Mouse (Mus musculus) gastrocnemius, postnatal 25 days (tissue): ENCODE measurements around the gene Cyp2w1. TPM values are rescaled to one million over a fixed set of nuclear protein-coding genes. Genes with fewer than 3 reads are reported as not detected.
"Not testable (repeated sequence)": the region's sequence is repeated elsewhere in the genome, so short reads cannot be mapped to it uniquely, and the experiment has no call there.

Experiments used
- DNase-seq: peaks from one replicate; pipeline ENCODE4 v3.0.0; 2022
- total RNA-seq, 2 experiments: library from RNA; stranded (reverse); gene quantifications; 1 replicate in 1 of 2; 2 replicates in 1 of 2; pipeline ENCODE4 v1.2.3; 2021

The Cyp2w1 gene
- total RNA-seq, 2 experiments from 2014 or later = not detected

DNA sequence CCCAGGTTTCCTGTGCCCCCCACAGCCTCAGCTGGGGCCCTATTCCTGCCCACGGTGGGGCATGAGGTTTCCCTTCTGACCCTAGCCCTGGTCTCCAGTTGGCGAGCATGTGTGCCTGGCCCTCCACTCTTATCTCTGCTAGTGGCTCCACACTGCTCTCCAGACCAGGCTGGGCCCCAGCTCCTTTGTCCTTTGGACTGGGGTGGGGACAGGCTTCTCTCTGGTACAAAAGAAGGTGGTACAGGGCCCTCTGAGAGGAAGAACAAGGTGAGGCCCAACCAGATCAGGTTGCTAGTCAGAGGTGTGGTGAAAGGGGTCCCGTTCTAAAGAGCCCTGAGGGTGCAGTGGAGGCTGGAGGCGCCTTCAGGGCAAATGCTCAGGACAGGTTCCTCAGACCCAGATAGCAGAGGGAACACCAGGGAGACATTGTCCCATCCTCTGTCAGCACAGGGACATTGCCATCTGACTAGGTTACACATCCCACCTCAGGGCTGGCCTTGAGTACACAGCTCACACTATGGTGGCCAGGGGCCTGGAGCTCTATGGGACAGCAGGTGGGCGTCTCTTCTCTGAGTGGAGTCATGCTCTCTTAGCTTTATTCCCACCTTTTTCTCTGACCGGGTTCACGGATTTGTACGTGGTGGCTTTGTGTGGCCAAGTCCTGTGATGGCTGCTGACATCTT, 19.7 kb upstream of the Cyp2w1 start:
- DNase-seq = no peak

DNA sequence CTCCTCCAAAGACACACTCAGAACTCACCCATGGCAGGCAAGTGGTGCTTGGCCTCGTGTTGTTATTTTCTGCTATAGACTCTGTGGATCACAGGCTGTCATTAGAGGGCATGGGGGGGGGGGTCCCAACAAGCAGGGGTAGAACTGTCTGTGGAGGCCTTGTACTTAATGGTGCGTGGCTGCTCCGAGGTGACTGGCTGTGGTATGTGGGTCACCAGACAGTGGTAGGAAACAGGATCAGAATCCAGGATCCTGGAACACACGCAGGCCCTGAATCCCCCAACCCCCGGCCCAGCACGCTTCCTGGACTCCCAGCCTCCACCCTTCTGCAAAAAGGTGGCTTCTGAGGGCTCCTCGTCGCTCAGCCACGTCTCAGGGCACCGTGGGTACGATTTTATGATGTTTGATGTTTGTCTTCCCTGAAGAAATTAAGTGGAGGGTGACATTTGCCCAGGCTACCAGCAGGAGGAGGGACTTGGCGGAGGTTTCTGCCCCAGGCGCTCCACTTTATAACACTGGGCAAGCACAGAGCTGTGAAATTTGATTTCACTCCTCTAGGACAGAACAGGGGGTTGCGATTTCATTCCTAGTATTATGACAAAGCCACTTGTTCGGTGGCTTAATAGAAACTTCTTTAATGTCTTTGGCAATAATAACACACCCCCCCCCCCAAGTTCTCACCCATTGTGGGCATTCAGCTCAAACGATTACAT, 19.0 kb upstream of the Cyp2w1 start:
- no peak for DNase-seq

DNA sequence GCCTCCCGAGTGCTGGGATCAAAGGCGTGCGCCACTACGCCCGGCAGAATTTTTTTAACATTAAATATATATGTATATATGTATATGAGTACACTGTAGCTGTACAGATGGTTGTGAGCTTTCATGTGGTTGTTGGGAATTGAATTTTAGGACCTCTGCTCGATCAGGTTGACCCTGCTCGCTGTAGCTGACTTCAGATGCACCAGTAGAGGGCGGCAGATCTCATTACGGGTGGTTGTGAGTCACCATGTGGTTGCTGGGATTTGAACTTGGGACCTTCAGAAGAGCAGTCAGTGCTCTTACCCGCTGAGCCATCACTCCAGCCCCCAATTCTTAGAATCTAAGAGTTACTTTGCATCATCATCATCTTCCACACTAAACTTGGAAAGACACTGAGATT, 18.0 kb upstream of the Cyp2w1 start:
- DNase-seq = not testable (repeated sequence)

DNA sequence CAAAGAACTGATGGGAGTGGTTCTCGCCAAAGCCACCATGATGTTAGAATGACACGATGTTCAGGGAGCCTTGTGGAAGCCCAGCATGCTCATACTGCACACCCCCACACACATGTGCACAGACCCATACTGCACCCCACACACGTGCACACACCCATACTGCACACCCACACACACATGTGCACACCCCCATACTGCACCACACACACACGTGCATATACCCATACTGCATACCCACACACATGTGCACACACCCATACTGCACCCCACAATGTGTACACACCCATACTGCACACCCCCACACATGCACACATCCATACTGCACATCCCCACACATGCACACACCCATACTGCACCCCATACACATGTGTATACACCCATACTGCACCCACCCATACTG, 16.8 kb upstream of the Cyp2w1 start:
- DNase-seq = no peak

DNA sequence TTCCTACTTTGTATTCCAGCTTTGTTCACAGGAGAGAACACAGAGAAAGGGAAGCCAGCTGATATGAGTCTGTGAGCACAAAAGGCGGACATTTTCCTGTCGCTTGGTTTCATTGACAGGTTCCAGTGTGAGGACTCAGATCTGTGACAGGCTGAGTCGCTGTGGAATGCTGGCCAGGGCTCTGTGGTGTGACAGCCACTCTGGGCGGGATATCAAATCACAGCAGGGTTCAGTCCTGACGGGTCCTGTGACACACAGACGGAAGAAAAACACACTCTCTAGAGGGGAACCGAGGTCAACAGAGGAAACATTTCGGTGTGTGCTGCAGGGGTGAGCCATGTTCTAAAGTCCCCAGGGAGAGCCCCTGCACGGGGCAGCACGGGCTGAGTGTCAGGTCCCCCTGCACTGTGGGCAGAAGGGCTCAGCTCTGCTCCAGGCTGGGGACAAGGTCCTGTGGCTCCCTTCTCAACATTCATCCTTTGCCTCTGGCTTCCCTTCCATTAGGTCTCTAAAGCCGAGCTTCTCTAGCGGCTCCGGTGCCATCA, 14.5 kb upstream of the Cyp2w1 start:
- no peak for DNase-seq

DNA sequence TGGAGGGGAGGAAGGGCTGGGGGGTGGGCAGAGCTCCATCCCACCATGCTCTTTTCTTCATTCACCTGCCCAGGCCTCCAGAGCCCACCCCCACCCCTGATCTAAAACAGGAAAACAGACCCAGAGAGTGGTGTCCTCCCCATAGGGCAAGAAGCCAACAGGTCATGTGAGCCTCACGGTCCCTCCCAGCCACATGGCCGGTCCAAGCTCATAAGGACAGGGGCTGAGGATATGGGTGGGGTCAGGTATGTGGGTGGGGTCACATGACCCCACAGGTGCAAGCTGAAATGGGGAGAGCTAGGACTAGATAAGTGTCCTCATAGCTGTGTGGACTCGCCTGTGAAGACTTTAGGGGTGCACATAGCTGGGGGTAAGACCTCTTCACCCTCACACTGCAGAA, 14.0 kb upstream of the Cyp2w1 start:
- no peak for DNase-seq

DNA sequence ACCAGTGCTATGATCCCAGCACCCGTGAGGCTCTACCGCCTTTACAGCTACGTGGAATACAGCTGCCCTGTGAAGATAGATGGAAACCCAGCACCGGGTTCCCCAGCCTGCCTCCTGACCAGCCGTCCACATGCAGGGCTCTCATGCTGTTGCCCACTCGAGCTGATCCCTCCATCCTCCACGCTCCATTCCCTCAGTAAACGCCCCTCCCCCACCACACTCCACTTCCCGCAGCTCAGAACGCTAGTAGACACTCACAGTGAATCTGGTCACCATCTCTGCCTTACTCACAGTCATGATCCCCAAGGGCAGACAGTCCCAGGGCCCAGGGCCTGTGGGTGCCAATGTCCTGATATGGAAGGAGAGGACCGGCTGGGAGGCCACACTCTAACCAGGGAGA, 13.5 kb upstream of the Cyp2w1 start:
- no peak for DNase-seq

DNA sequence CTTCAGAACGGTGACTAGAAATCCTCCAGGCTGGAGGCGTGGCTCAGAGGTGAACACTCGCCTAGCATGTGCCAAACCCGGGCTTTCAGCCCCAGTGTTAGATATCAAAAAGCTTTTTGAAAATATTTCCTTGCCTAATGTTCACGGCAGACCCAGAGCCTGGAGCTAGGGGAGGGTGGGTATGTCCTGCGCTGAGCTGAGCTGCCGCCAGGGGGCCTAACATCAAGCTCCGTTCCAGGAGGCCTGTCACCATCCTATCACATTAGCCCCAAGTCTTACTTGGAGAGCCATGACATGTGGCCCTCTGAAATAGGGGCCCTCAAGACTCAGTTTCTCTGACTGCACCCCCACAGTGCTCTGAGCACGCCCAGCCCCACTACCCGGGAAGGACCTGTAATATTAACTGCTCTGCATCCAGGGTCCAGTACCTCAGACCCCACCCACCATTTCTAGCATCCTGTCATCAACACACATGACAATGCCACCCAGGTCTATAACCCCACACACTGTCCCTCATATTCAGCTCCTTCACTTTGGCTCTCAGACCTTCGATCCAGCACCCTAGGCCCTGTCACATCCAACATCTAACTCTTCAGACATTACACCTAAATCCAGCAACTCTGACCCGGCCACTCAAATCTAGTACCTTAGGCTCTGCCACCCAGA, 8.3 kb upstream of the Cyp2w1 start:
- DNase-seq = peak; percentile 64

DNA sequence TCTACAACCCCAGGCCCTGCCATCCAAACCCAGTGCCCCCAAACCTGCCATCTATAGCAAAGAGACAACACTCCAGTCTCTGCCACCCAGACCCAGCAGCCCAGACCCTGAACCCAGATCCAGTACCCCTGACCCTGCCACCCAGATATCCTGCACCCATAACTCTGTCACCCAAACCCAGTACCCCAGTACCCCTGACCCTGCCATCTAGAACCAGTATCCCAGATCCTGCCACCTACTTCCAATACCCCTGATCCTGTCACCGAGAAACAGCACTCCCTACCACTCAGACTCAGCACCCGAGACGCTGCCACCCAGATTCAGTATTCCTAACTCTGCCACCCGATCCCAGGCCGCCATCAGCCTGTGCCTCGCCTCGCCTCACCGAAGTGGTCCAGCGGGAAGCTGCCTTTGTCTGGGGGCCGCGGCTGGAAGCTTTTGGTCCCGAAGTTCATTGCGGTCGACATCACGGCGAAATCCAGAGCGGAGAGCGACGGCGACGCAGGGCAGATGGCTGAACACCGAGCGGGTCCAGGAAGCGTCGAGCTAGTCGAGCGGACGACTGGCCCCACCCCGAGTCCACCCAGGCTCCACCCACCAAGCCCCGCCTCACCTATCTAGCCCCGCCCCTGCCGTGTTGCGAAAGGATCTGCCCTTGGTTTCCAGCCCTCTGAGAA, 7.6 kb upstream of the Cyp2w1 start:
- DNase-seq = peak; percentile 93

DNA sequence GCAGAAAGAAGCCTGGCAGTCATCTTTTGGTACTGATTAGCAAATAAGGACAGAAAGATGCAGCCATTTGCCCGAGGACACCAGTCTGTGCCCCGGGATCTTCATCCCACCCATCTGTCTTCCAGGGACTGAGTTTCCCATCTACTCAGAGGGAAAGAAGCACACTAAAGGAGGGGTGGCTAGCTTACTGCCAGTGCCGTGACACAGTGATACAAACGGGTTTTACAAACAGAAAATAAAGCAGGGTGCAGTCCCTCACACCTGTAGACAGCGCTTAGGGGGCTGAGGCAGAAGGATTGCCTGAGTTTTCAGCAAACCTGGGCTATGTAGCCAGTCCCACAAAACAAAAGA, 7.1 kb upstream of the Cyp2w1 start:
- DNase-seq = no peak

DNA sequence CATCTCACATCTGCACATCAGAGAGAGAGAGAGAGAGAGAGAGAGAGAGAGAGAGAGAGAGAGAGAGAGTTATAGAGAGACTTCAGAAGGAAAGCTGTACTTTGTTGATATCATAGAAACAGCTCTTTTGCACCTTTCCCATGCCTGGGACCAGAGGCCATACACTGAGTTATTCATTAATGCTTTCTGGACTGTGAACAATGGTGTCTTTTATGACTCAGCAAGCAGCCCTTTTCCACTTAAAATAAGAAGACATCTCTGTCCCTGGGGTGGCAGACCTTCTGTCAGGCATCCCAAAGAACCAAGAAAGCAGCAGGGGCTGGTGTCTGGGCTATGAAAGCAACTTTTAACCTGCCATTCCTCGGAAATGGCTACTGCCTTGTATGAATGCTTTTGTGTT, 5.2 kb upstream of the Cyp2w1 start:
- no peak for DNase-seq

DNA sequence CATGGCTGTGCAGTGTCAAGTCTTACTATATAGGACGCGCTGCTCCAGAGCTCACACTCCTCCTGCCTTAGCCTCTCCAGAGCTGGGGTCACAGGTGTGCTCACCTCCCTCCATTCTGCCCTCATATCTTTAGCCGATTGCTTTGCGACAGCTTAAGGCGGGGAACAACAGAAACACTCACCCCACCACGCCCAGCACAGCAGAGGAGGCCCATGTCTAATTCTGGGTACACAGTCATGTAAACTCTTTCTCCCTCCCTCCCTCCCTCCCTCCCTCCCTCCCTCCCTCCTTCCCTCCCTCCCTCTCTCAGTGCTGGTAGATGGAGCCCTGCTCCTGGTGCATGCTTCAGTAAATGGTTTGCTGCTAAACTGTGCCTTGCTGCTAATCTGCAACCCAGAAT, 2.7 kb upstream of the Cyp2w1 start:
- DNase-seq = no peak

DNA sequence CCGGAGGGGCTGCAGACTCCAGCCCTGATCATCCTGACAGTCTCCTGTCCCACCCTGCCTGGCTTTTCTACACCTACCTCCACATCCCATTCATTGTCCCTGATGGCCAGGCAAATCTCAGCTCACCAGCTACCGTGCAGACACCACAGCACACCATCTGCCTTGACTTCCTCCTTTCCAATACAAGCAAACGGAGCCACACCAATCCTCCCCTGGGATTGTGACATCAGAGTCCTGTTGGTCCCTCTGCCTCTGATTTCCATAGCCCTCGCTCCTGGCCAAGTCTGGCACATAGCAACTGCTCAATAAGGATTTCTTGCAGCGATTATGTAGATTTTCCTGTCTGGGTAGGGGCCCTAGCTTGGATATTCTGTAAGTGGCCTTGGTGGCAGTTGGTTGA, 1.3 kb upstream of the Cyp2w1 start, which contains the start of gene Cox19:
TSS of gene Cox19 (minus strand) at position 285 of the 400 bp plus-strand sequence.
- DNase-seq = no peak

DNA sequence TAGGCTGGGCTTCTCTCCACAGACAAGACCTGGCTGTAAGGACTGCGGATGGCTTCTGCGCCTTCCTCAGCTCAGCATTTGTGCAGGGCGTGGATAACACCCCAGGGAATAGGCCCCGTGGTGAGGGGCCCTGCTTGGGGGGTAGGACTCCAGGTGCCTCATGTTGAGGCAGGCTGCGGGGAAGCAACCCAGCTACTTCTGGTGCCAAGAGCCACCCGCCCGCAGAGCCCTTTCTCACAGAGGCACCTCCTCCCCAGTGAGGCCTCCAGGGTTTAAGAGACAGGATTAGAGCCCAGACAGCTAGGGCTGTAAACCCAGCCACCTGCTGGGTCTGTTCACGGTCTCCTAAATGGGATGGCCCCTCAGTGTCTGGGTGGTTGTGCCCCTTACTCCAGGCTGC, 789 bp upstream of the Cyp2w1 start:
- no peak for DNase-seq

DNA sequence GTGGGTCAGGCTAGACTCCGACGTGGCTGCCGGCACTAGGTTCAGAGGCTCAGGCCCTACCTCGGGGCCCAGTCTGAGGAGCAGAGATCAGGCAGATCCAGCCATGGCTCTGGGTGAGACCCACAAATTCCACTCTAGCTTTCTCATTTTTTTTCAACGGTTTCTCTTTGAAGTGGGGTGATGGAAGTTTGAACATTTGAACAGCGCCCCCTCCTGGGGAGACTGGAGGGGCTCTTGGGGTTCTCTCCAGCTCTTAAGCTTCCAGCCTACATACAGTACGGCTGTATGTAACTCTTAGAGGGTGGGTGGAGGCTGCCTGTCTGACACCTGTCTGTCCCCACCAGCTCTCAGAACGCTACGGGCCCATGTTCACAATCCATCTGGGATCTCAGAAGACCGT, 1.1 kb downstream of the Cyp2w1 start:
- no peak for DNase-seq

DNA sequence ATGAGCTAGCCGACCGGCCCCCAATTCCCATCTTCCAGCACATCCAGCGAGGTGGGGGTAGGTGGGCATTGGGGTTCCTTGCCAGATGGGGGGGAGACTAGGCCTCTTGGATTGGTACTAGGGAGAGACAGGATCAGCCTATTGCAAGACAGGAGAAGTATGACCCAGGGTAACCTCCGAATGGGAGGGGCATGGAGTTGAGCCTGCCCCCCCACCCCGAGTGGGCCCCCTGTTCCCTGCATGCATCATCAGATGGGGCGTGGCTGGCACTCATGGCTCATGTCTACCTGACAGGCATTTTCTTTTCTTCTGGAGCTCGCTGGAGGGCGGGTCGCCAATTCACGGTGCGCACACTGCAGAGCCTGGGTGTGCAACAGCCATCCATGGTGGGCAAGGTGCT, 1.5 kb downstream of the Cyp2w1 start:
- DNase-seq = no peak

DNA sequence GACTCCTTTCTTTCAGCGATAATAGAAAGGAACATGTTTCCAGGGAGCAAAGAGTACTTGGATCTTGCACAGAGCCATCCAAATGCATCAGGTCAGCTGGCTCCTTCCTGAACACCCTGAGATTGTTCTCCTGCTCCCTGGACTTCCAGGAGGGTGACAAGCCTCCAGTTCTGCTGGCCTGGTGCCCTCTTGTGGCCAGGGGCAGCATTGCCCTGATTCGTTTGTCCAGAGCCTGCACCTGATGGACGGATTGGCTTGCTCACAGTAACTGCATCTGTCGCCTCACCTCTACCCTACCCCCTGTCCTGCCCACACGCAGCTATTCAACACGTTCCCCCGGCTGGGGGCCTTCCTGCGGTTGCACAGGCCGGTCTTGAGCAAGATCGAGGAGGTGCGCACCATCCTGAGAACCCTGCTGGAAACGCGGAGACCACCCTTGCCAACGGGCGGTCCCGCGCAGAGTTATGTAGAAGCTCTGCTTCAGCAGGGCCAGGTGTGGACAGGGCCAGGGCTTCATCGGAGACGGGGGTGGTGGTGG, 2.9 kb downstream of the Cyp2w1 start:
- peak; percentile 67 for DNase-seq

DNA sequence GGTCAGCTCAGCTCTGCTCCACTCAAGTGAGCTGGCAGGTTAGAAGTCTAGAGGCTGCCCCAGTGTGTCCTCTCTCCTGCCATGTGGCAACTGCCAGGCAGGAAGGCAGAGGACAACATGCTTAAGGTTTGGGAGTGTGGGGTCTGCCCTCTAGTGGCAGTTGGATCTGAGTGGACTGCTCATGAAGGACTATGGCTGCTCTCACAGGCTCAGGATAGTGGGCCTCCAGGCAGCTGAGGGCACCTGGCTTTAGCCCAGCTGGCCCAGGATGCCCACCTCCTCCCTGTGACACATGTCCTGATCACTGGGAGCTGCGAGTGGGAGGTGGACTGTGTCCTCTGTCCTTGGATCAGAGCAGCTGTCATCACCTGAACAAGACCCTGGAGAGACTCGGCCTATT, 6.2 kb downstream of the Cyp2w1 start:
- no peak for DNase-seq

DNA sequence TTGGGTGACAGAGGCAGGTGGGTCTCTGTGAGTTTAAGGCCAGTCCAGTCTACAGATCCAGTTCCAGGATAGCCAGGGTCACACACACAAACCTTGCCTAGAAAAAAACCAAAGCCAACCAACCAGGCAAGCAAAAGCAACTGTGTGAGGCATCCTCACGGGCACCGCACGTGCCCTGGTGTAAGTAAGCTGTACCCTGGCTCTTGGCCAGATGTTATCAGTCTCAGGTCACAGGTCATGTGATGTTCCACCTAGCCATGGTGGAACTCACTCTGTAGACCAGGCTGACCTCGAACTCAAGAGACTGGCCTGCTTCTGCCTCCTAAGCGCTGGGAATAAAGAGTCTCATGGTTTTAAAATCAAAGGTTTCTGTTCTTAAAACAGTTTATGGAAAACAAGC, 6.8 kb downstream of the Cyp2w1 start:
- DNase-seq = no peak

DNA sequence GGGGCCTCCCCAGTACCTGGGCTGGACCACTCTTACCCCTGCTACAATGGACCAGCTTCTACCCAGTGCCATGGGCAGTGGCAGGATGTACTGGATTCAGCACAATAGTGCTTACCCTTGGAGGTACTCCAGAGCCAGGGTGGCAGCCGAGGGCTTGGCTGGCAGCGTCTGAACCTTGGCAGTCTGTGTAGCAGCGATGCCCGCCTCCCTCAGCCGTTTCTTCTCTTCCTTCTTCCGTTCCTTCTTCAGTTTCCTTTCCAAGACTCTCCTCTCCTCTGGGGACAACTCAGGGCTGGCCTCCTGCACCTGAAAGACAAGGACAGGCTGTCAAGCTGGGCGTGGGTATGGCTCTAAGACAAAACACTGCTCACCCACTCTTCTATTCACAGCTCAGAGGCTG, 11.4 kb downstream of the Cyp2w1 start:
- peak; percentile 11 for DNase-seq

DNA sequence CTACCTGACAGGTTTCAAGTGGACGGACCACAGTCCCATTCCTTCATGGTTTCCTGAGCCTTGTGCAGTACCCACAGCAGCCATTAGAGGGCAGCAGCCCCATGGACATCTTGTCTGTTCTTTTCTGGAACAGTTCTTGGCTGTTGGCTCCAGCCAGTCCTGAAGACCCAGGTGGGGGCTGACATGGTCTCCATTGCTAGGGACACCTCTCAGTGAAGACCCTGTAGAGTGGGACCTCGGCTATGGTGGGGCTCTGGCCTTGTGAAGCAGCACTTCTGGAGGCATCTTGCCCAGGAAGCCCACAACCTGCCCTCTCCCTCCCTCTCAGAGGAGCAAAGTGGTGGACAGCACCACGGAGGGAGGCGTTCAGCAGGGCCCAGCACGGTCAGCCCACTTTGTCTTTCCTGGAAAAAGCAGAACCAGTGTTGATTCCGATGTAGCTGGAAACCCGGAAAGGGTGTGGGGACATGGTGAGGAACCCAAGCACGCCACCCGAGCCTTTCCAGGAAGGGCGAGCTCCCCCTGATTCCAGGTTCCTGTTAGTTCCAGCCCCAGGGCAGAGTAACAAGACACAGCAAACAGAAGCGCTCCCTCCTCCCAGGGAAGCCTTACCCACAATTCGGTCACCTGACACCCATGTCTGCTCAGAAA, 12.0 kb downstream of the Cyp2w1 start:
- peak; percentile 81 for DNase-seq
